Mouse (Mus musculus): ENCODE data around the gene Btbd3. TPM values are rescaled to one million over a fixed set of nuclear protein-coding genes. Genes with fewer than 3 reads are reported as not detected.

The Btbd3 gene
- polyA plus RNA-seq, 1 experiment from 2014 or later, result 15.9 TPM

DNA sequence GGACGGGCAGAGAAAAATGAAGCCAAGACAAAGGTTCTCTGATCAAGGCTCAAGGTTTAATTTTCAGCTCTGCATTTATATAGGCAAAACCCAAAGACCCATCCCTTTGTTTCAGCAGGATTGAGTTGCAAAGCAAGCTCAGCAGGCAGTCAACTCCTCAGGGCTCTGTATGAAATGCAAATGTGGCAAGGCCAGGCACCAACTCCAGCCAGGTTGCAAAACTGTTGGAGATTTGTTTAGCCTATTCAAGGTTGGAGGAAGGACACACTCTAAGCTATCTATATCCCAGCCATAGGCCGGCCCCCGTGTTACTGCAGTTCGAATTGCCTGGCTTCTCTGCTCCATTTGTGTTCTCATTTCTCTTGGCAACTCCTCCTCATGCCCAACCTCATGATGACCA lies 259.2 kb downstream of the Btbd3 start:
- WGBS, result 40% methylated on average over 4 of the region's 4 CpGs
- ATAC-seq, result no peak
- H3K4me1 ChIP-seq, result no peaks in the 10 kb centered on the region
- no peak overlapping the region for H3K27ac ChIP-seq
- no peak overlapping the region for H3K4me3 ChIP-seq
- no peaks in the 10 kb centered on the region for H3K36me3 ChIP-seq (ENCODE audit: poor library complexity, severe bottlenecking)
- H3K9me3 ChIP-seq (replicated peaks), result no peaks in the 10 kb centered on the region
- no peak overlapping the region for H3K4me2 ChIP-seq
- no peaks in the 10 kb centered on the region for H3K27me3 ChIP-seq
- no peak overlapping the region for H3K9ac ChIP-seq

DNA sequence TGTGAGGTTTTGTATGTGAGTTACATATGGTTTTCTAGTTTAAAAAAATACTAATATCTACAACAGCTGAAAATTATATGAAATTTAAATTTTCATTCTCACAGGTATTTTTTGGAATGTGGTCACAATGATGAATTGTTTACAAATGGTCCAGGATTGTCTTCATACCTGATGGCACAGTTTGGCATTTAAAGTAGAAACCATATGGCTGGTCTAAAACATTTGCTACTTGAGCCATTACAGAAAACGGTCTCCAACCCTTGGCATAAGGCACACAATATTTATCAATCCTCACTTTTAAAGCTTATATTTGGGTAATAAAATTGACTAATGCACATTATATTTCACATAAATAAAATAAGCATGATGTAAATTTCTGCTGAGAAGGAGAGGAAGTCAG lies 272.1 kb downstream of the Btbd3 start:
- Histone ChIP-seq H3K4me2 (no peak overlapping the region), H3K27me3 (no peaks in the 10 kb centered on the region), H3K36me3 (ENCODE audit: poor library complexity, severe bottlenecking) (no peaks in the 10 kb centered on the region), H3K9ac (no peak overlapping the region), H3K9me3 (replicated peaks) (no peaks in the 10 kb centered on the region), H3K4me3 (no peak overlapping the region), H3K27ac (no peak overlapping the region), H3K4me1 (peaks cover 5% of the 10 kb centered on the region; the same call in 1 of the 2 replicates)
- no peak for ATAC-seq
- 83% methylated on average over 1 of the region's 1 CpGs for WGBS

DNA sequence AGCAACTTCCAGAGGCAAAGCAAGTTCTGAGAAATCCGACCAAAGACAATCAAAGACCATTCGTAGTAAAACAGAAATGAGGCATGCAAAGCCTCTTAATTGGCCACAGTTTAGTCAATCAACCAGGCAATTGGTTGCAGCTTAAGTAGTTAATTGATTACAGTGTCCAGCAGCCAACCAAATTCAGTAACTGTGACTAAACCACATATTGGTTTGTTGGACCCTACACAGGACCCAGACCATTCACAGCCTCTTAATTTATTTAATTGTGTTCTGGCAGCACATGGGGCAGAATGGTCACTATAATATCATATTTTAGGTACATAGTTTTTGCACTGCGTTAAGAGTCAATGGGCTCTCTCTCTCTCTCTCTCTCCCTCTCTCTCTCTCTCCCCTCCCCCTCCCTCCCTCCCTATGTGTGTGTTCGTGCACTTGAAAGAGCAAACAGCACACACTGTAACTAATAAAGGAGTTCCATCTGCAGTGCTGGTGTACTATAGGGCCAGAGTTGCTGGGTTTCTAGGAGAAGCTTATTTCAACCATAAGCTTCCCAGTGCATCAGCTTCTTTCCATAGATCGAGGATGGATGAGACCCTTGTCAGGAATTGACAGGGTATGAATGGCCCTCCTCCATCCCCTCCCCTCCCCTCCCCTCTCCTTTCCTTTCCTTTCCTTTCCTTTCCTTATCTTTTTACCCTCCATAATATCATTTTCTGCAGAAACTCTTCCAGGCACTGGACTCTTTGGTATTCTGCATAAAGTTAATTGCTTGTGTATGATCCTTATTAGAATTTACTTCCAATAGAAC lies 275.0 kb downstream of the Btbd3 start:
- WGBS, result 6% methylated on average over 5 of the region's 5 CpGs
- no peak overlapping the region for H3K27ac ChIP-seq
- peak; percentile 53; the same call in 1 of the 2 replicates for ATAC-seq

DNA sequence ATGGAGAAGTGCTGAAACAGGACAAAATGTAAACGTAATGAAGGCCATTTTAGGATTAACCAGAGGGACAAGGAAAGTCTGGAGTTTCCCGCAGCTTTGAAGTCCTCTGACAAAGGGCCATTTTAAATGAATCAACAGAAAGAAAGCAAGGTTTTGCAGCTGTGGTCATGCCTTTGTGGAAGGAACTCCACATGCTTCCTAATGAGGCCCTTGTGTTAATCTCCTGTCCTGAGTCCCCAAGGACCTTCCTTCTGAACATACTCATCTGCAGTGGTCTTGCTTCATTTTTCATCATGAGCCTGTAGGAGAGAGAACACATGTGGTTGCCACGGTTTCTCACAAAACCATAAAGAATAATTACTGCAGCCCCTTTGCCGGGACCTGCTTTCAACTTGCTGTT lies 275.6 kb downstream of the Btbd3 start:
- Histone ChIP-seq H3K9ac (no peak overlapping the region), H3K4me2 (no peak overlapping the region), H3K9me3 (replicated peaks) (no peaks in the 10 kb centered on the region), H3K27ac (no peak overlapping the region), H3K27me3 (no peaks in the 10 kb centered on the region), H3K4me1 (peaks cover 5% of the 10 kb centered on the region; the same call in 1 of the 2 replicates), H3K36me3 (ENCODE audit: poor library complexity, severe bottlenecking) (no peaks in the 10 kb centered on the region), H3K4me3 (no peak overlapping the region)
- WGBS, result 7% methylated on average over 4 of the region's 4 CpGs
- no peak; the same call in 1 of the 2 replicates for ATAC-seq

More for the DNA sequence above, 275.0 kb downstream of the Btbd3 start:
- Histone ChIP-seq H3K4me1 (peaks cover 5% of the 10 kb centered on the region; the same call in 1 of the 2 replicates), H3K4me3 (no peak overlapping the region), H3K4me2 (no peak overlapping the region), H3K27me3 (no peaks in the 10 kb centered on the region), H3K9me3 (replicated peaks) (no peaks in the 10 kb centered on the region), H3K9ac (no peak overlapping the region), H3K36me3 (ENCODE audit: poor library complexity, severe bottlenecking) (no peaks in the 10 kb centered on the region)

DNA sequence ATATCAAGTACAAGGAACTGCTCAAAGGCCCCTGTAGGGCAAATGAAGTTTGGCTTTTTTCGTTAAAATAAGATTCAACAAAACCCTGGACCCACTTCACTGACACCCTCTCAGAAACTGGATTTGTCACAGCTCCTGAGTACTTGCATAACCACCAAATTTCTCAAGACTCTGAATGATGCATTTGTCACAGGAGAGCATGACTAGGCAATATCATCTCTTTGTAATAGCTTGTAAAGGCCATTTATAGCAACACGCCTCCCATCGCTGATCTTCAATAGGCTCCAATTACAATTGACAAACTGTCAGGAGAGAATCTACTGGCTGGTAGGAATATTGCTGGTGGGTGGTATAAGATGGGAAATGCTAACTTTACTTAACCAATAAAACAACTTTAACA lies 283.3 kb downstream of the Btbd3 start:
- Histone ChIP-seq H3K9me3 (replicated peaks) (no peaks in the 10 kb centered on the region), H3K27me3 (no peaks in the 10 kb centered on the region), H3K4me3 (no peak overlapping the region), H3K36me3 (ENCODE audit: poor library complexity, severe bottlenecking) (no peaks in the 10 kb centered on the region), H3K4me1 (no peaks in the 10 kb centered on the region), H3K9ac (no peak overlapping the region), H3K27ac (no peak overlapping the region), H3K4me2 (no peak overlapping the region)
- WGBS, result 66% methylated on average over 3 of the region's 3 CpGs
- no peak for ATAC-seq

DNA sequence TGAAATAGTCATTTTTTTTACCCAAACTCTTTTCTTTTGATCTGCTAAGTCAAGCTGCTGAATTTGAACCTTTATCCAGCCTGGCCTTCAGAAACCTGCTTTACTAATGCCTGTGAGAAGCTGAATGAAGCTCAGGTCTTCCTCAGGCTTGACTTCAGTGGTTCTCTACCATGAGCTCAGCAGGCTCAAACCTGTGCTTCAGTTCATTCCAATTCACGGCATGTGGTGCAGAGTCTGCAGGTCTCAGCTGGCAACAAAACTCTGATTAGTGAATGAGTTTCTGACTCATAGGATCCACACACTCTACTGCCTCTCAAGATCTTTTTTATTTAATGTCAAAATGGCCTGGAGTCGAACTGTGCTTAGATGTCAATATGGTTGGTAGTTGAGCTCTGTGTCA lies 292.6 kb downstream of the Btbd3 start:
- no peaks in the 10 kb centered on the region for H3K9me3 ChIP-seq (replicated peaks)
- H3K4me2 ChIP-seq, result no peak overlapping the region
- WGBS, result 85% methylated on average over 2 of the region's 2 CpGs
- H3K36me3 ChIP-seq (ENCODE audit: poor library complexity, severe bottlenecking), result no peaks in the 10 kb centered on the region
- H3K4me3 ChIP-seq, result no peak overlapping the region
- no peak overlapping the region for H3K27ac ChIP-seq
- H3K4me1 ChIP-seq, result no peaks in the 10 kb centered on the region
- ATAC-seq, result no peak
- no peak overlapping the region for H3K9ac ChIP-seq
- no peaks in the 10 kb centered on the region for H3K27me3 ChIP-seq

DNA sequence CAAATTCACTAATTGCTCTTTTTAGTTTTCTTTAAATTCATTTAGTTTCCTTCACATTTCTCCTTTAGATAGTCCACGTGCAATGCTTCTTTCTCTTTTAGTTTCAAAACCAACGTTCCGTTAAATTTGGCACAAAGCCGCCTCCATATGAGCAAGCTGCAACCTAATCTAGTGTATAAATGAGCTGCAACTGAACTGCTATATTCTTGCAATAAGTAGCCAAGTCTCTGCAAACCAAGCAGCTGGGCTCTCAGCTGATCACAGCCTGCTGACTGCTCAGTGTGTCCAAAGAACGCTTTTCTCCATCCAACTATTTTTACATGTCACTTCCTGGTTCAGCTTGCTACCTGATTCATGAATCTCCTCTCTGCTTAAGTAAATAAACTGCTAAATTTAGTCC lies 295.2 kb downstream of the Btbd3 start:
- Histone ChIP-seq H3K36me3 (ENCODE audit: poor library complexity, severe bottlenecking) (no peaks in the 10 kb centered on the region), H3K9me3 (replicated peaks) (no peaks in the 10 kb centered on the region), H3K4me2 (no peak overlapping the region), H3K27me3 (no peaks in the 10 kb centered on the region), H3K4me1 (no peaks in the 10 kb centered on the region), H3K27ac (no peak overlapping the region), H3K9ac (no peak overlapping the region), H3K4me3 (no peak overlapping the region)
- 38% methylated on average over 5 of the region's 5 CpGs for WGBS
- peak; percentile 91 for ATAC-seq

DNA sequence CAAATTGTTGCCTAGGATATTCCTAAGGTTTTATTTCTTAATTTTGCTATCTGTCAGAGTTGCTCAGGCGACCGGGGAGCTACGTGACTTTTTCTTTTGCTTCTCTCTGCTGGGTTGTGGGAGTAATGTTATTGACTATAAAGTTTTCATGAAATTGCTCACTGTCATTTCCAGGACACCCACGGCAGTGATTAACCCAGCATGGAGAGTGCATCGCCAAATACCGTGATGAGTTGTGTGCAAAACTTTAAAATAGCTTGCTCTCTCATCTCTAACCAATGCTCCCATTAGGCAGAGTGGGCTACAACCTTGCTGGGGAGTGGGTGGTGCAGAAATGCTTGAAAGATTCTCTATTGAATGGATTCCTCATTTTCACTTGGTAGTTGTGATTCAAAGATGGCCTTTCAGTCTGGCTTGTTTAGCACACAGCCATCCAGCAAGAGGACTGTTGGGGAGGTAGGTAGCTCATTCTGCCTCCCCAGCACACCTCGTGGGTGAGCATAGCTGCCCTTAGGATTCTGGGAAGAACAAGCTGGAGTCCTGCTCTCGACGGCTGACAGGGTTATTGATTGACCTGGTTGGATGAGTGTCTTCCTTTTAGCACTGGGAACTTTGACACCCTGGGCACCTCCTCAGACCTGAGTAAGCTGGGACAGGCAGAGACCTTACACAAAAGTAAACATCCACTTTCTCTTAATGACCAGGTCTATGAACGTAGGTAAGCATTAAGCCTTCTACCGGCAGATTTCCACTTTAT lies 298.9 kb downstream of the Btbd3 start:
- ATAC-seq, result no peak
- H3K4me3 ChIP-seq, result no peak overlapping the region
- no peaks in the 10 kb centered on the region for H3K4me1 ChIP-seq
- H3K27ac ChIP-seq, result no peak overlapping the region
- H3K9ac ChIP-seq, result no peak overlapping the region
- no peaks in the 10 kb centered on the region for H3K27me3 ChIP-seq
- no peaks in the 10 kb centered on the region for H3K36me3 ChIP-seq (ENCODE audit: poor library complexity, severe bottlenecking)
- H3K9me3 ChIP-seq (replicated peaks), result no peaks in the 10 kb centered on the region
- H3K4me2 ChIP-seq, result no peak overlapping the region
- 90% methylated on average over 11 of the region's 11 CpGs for WGBS

DNA sequence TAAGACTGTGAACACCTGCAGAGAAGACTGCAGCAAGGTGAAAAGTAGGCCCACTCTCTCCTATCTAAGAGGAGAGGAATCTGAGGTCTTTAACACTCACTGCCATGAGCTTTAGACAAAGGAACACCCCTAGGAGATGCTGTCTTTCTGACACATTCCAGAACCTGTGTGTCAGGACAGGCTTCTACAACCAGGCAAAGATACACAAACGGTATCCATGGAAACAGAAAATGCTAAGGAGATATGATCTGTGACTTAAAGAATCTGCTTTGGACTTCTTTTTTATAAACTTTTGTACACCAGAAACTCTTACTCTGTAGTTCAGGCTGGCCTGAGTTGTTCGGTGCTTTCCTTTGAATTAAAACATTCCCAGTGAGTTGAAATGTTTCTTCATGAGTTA lies 329.6 kb downstream of the Btbd3 start:
- H3K36me3 ChIP-seq (ENCODE audit: poor library complexity, severe bottlenecking), result no peaks in the 10 kb centered on the region
- ATAC-seq, result no peak
- no peaks in the 10 kb centered on the region for H3K9me3 ChIP-seq (replicated peaks)
- H3K4me2 ChIP-seq, result no peak overlapping the region
- H3K4me1 ChIP-seq, result no peaks in the 10 kb centered on the region
- H3K4me3 ChIP-seq, result no peak overlapping the region
- H3K27ac ChIP-seq, result no peak overlapping the region
- H3K27me3 ChIP-seq, result no peaks in the 10 kb centered on the region
- whole genome bisulfite sequencing, result 93% methylated on average over 2 of the region's 2 CpGs
- no peak overlapping the region for H3K9ac ChIP-seq

DNA sequence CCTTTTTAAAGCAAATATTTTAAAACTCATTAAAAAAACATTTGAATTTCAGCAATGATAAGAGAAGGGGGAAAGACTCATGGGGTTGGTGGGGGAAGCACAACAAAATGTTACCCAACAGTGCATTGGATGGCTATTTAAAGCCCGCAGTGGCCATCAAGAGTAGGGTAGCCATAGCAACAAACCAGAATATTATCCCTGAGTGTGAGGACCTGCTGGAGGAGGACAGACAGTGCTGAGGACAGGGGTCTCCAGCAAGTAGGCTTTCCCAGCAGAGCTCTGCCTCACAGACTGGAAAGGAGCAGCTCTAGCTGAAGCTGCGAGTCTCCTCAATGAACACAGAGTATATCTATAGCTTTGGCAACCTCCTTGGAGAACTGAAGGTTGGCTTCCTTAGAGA lies 331.0 kb downstream of the Btbd3 start:
- H3K4me1 ChIP-seq, result no peaks in the 10 kb centered on the region

DNA sequence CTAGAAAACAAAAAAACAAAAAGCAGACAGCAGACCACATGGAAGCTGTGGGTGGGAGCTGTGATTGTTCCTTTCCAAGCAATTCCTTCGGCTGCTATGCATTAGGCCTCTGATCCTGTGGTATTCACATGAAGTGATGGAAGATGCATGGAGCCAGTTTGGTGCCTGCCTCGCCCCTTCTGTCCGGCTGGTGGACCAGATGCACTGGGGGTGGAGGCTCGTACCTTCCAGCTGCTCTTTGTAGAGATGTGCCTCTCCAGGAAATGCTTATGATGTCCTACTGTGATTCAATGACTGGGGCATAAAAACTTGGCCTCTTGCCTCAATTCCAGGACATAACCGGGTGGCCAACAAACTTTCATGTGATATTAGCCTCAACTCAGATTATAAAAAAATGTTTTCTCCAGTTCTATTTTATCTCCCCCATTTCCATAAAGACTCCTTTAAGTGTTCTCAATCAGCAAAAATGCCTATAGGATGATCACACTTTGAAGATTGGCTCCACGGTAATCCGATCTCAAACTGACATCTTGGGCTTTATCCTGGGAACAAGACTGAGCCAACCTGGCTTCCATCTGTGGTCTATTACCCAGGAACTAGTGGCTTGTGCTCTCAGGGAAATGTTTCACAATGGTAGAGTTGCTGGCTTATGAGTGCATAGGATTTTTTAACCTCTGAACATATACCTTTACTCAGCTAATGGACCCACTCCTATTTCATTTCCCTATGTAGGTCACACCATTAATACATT lies 331.6 kb downstream of the Btbd3 start:
- no peak for ATAC-seq
- no peak overlapping the region for H3K4me2 ChIP-seq
- no peaks in the 10 kb centered on the region for H3K36me3 ChIP-seq (ENCODE audit: poor library complexity, severe bottlenecking)
- WGBS, result 93% methylated on average over 7 of the region's 7 CpGs
- no peaks in the 10 kb centered on the region for H3K27me3 ChIP-seq
- no peak overlapping the region for H3K4me3 ChIP-seq
- no peaks in the 10 kb centered on the region for H3K9me3 ChIP-seq (replicated peaks)
- no peak overlapping the region for H3K9ac ChIP-seq
- H3K27ac ChIP-seq, result no peak overlapping the region
- no peaks in the 10 kb centered on the region for H3K4me1 ChIP-seq

More for the DNA sequence above, 331.0 kb downstream of the Btbd3 start:
- H3K4me3 ChIP-seq, result no peak overlapping the region
- H3K27me3 ChIP-seq, result no peaks in the 10 kb centered on the region
- no peak overlapping the region for H3K9ac ChIP-seq
- H3K27ac ChIP-seq, result no peak overlapping the region
- ATAC-seq, result no peak
- H3K9me3 ChIP-seq (replicated peaks), result no peaks in the 10 kb centered on the region
- no peak overlapping the region for H3K4me2 ChIP-seq
- 86% methylated on average over 2 of the region's 2 CpGs for WGBS
- H3K36me3 ChIP-seq (ENCODE audit: poor library complexity, severe bottlenecking), result no peaks in the 10 kb centered on the region

DNA sequence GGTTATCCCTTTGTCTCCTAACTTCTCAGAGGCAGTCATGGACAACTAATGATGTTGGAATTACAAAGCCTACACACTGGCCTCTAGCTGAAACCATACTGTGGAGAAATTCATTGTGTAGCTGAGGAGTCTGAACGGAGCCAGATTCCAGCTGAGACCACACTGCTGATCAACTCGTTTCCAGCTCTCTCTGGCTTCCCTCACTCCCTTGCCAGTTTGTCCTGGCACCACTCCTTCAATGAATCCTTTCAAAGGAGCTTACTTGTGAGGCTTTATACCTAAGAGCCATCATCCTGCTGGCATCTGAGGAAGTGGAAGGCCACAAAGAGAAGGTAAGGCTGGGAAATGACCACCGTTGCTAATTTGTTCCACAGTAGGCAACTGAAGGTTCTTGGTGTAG lies 332.7 kb downstream of the Btbd3 start:
- 38% methylated on average over 3 of the region's 3 CpGs for WGBS
- no peak overlapping the region for H3K4me3 ChIP-seq
- peak; percentile 36; the same call in 1 of the 2 replicates for ATAC-seq
- H3K9ac ChIP-seq, result no peak overlapping the region
- no peaks in the 10 kb centered on the region for H3K27me3 ChIP-seq
- no peaks in the 10 kb centered on the region for H3K36me3 ChIP-seq (ENCODE audit: poor library complexity, severe bottlenecking)
- no peaks in the 10 kb centered on the region for H3K9me3 ChIP-seq (replicated peaks)
- H3K27ac ChIP-seq, result no peak overlapping the region
- H3K4me1 ChIP-seq, result no peaks in the 10 kb centered on the region
- no peak overlapping the region for H3K4me2 ChIP-seq
